Mouse (Mus musculus): ENCODE measurements around the gene Cbfb. TPM values are rescaled to one million over a fixed set of nuclear protein-coding genes. Genes with fewer than 3 reads are reported as not detected.
"Not testable (repeated sequence)": the region's sequence is repeated elsewhere in the genome, so short reads cannot be mapped to it uniquely, and the experiment has no call there.

Gene Cbfb
- polyA plus RNA-seq, 1 experiment from 2014 or later: 73.1 TPM

DNA sequence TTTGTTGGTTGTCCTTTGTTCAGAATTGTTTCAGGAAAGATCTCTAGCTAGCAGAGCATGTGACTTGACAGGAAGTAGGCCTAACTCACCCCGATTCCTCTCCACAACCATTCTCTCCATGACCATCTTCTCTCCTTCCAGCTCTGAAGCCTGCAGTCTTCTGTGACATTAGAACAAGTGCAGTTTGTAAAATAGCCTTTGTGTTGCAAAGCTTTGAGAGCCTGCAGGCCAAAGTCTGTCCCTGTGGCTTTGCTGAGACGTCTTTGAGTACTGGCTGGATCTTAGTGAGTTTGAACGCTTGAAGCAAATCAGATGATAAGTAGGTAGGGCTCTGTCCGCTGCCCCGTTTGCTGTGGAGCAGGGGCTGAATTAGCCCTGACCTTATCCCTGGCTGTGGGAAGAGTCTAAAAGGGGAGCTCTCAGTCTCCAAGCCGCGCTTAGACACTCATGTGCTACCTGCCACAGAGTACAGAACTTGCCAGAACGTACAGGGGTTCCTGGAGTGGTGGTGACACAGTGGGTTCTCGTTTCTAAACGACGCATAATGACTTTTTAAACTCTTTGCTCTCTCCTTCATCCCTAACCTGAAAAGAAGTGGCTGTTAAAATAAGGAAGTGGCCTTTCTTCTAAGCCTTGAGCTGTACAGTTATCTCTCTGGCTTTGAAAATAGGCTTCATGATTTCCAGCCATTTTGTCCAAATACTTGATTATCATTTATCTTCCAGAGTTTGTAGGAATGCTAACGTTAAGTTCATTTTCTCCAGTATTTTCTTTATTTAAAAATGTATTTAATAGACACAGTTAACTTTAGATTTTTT is 61.2 kb downstream of the Cbfb start:
- no peaks in the 10 kb centered on the region for H3K4me1 ChIP-seq
- H3K4me3 ChIP-seq: no peak overlapping the region
- peaks cover 9% of the 10 kb centered on the region; the same call in 1 of the 2 replicates for H3K36me3 ChIP-seq
- H3K4me2 ChIP-seq (replicated peaks): no peak overlapping the region
- no peak for ATAC-seq (ENCODE audit: low FRiP score, low read depth)
- H3K9ac ChIP-seq: no peak overlapping the region
- no peaks in the 10 kb centered on the region for H3K9me3 ChIP-seq
- H3K27ac ChIP-seq: no peak overlapping the region
- 89% methylated on average over 12 of the region's 12 CpGs for WGBS
- H3K27me3 ChIP-seq (replicated peaks): no peaks in the 10 kb centered on the region

DNA sequence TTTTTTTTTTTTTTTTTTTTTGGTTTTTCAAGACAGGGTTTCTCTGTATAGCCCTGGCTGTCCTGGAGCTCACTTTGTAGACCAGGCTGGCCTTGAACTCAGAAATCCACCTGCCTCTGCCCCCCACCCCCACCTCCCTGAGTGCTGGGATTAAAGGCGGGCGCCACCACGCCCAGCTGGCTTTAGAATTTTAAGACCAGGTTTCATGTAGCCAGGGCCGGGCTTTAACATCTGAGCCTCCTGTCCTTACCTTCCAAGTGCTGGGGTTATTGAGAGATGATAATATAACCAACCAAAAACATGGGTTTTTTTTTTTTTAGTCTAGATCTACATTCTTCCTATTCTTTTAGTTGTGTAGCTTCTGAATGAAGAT is 61.8 kb downstream of the Cbfb start:
- not testable (repeated sequence) for H3K36me3 ChIP-seq; H3K9me3 ChIP-seq; H3K9ac ChIP-seq; ATAC-seq (ENCODE audit: low FRiP score, low read depth); H3K4me2 ChIP-seq (replicated peaks); H3K27ac ChIP-seq; H3K4me3 ChIP-seq; H3K4me1 ChIP-seq; H3K27me3 ChIP-seq (replicated peaks)
- 89% methylated on average over 4 of the region's 4 CpGs for WGBS

DNA sequence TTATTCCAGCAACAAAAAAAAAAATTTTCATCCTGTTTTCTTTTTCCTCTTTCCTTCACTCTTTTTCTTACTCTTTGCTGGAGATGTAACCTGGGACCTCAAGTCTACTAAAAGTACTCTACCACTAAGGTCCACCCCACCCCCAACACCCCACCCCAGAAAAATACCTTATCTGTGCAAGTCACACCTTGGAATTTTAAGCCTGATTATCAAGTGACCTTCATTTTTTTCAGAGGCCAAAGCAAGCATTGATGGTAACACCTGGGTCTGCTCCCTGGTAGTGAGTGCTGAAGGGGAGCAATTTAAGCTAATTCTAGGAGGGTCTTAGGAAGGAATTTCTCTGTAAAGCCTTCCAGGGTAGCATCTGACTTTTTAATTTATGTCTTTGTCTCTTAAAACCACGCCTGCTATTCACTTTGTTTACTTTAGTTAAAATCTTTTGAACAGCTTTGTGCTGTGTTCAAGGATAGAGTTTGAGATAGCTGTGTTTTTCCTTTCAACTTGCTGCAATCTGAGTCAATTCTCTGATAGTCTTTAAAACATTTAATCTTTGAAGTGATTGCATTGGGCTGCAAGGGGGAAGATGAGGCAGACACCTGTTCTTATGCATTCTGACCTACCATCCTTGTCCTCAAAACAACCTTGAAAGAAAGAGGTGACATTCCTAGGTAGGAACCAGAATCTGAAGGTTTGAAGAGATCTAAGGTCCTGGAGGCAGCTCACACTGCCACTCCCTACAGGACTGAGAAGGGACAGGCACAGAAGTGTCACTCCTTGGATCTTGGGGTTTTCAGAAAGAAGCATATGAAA is 62.9 kb downstream of the Cbfb start:
- H3K4me1 ChIP-seq: no peaks in the 10 kb centered on the region
- no peaks in the 10 kb centered on the region for H3K9me3 ChIP-seq
- ATAC-seq (ENCODE audit: low FRiP score, low read depth): no peak
- 68% methylated on average over 1 of the region's 1 CpGs for WGBS
- H3K27ac ChIP-seq: no peak overlapping the region
- no peak overlapping the region for H3K4me3 ChIP-seq
- no peaks in the 10 kb centered on the region for H3K27me3 ChIP-seq (replicated peaks)
- H3K9ac ChIP-seq: no peak overlapping the region
- H3K4me2 ChIP-seq (replicated peaks): no peak overlapping the region
- H3K36me3 ChIP-seq: peaks cover 13% of the 10 kb centered on the region; the same call in 1 of the 2 replicates

DNA sequence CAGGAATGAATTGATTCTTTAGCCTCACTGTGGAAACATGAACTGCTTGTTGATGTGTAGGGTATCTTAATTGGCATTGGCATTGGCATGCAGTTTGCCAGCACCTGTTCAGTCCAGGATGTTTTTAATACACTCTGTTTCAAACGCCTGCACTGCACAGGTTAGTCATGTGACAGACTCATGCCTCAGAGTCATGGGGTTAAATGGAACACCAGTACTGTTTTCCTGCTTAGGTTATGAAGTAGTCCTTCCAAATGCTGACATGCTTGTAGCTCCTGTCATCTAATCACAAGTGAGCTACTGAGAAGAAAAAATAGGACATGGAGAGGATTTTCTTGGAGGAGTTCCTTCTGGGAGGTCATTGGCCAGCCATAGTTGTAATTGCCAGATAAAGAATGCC is 64.7 kb downstream of the Cbfb start:
- Histone ChIP-seq H3K27ac (no peak overlapping the region), H3K9me3 (no peaks in the 10 kb centered on the region), H3K4me2 (replicated peaks) (no peak overlapping the region), H3K36me3 (peaks cover 29% of the 10 kb centered on the region), H3K27me3 (replicated peaks) (no peaks in the 10 kb centered on the region), H3K9ac (no peak overlapping the region), H3K4me1 (no peaks in the 10 kb centered on the region), H3K4me3 (no peak overlapping the region)
- WGBS: 78% methylated on average over 1 of the region's 1 CpGs
- ATAC-seq (ENCODE audit: low FRiP score, low read depth): no peak

DNA sequence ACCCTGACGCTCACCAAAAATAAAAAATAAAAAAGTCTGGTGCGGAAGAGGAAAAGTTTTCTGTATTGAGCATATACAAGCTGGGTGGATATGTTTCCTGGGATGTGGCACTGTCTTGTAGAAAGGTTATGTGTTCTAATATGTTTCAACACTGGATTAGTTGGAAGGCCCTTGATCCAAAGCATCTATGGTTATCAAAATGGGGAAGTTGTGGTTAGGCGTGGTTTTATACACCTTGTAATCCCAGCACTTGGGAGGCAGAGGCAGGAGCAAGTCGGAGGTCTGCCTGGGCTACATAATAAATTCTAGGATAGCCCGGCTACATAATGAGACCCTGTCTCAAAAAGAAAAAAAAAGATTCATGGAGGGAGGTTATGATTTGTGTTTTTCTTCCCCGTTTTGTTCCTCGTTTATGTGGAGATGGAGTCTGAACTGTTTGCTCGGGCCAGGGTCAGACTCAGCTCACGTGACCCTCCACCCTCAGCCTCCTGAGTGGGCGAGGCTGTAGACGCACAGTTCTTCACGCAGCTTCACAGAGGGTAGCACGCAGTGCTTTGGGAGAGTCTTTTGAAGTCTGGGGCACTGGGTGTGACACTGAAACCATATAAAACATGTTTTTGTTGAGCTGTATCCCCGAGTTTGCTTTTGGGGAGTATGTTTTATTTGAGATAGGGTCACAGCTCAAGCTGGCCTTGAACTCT is 67.1 kb downstream of the Cbfb start:
- Histone ChIP-seq H3K36me3 (peaks cover 46% of the 10 kb centered on the region), H3K4me1 (no peaks in the 10 kb centered on the region), H3K9ac (no peak overlapping the region), H3K27ac (no peak overlapping the region), H3K9me3 (no peaks in the 10 kb centered on the region), H3K27me3 (replicated peaks) (no peaks in the 10 kb centered on the region), H3K4me3 (no peak overlapping the region), H3K4me2 (replicated peaks) (no peak overlapping the region)
- ATAC-seq (ENCODE audit: low FRiP score, low read depth): no peak
- WGBS: 93% methylated on average over 14 of the region's 14 CpGs

DNA sequence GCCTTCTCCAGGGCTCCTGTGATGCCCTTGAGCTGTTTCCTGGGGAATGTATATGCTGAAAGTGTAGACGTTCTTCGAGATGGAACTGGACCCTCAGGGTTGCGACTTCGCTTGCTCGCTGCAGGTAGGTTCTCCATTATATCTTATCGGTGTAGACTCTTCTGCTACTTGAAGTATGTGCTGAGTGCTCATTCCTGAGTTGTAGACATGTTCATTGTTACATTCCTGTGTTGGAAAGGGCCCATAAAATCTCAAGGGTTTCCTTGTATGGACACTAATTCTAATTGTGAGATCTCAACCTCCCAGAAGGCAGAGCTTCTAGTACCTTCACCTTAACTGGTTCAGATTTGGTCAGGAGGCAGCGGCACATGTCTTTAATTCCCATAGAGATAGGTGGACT is 70.5 kb downstream of the Cbfb start:
- H3K9me3 ChIP-seq: no peaks in the 10 kb centered on the region

DNA sequence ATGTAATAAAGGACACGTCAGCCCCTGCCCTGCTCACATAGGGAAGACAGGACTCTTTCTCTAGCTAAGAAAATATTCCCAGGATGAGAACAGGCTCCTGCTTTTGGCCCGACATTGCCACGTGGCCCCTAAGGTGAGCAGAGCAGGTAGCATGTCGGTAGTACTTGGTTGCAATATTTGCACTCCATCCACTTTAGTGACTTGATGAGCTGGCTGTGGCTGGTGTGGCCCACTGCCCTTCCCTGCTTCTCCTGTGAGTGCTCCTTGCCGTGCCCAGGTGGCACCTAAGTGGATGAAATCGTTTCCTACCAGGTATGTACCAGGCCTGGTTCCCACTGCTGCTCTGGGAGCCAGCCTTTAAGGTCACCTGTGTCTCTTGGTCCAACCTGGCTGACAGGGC is 81.5 kb downstream of the Cbfb start:
- H3K36me3 ChIP-seq: peaks cover 43% of the 10 kb centered on the region
- H3K4me3 ChIP-seq: no peak overlapping the region
- 92% methylated on average over 6 of the region's 6 CpGs for WGBS
- no peaks in the 10 kb centered on the region for H3K9me3 ChIP-seq
- ATAC-seq (ENCODE audit: low FRiP score, low read depth): no peak
- no peak overlapping the region for H3K27ac ChIP-seq
- H3K27me3 ChIP-seq (replicated peaks): peaks cover 23% of the 10 kb centered on the region
- H3K4me1 ChIP-seq: peaks cover 11% of the 10 kb centered on the region
- H3K4me2 ChIP-seq (replicated peaks): no peak overlapping the region
- H3K9ac ChIP-seq: no peak overlapping the region

More for the DNA sequence above, 70.5 kb downstream of the Cbfb start:
- no peaks in the 10 kb centered on the region for H3K4me1 ChIP-seq
- no peak overlapping the region for H3K4me3 ChIP-seq
- no peak overlapping the region for H3K9ac ChIP-seq
- no peak overlapping the region for H3K27ac ChIP-seq
- no peak overlapping the region for H3K4me2 ChIP-seq (replicated peaks)
- no peak for ATAC-seq (ENCODE audit: low FRiP score, low read depth)
- H3K36me3 ChIP-seq: peaks cover 45% of the 10 kb centered on the region
- WGBS: 95% methylated on average over 7 of the region's 7 CpGs
- no peaks in the 10 kb centered on the region for H3K27me3 ChIP-seq (replicated peaks)

DNA sequence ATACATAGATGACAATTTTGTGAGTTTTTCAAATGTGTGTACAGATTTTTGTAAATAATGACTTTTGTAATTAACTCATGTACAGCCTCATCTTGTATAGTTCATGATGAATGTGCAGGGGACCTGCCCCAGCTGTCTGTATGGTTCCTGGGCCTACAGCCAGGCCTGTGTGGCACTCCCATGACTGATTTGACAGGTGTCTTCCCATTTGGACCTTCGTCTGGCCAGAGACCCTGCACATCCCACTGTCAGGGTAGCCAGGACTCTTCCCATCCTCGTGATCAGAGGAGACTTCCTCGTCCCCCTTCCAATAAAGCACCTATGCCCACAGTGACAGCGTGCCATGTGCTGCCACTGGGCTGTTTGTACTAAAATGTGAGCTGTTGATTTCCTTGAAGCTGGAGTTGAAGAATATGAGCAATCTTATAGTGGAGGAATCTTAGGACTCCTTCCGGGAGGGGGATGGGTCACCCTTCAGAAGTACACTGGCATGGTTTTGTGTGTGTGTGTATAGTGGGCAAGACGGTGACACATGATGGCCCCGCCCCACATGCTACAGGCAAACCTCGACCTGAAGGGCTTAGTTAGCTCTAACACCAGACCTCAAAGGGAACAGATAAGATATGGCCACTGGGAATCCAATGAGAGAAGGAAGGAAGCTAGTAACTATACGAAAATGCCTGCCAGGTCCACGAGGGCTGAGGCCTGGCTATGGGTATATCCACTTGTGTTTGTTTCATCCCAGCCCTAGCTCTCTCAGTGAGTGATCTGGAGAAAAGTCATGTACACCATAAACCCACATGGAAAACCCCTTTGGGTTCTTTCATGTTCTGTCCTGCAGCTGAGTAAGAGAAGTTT is 82.4 kb downstream of the Cbfb start:
- no peak for ATAC-seq (ENCODE audit: low FRiP score, low read depth)
- Histone ChIP-seq H3K36me3 (peaks cover 43% of the 10 kb centered on the region), H3K9me3 (no peaks in the 10 kb centered on the region), H3K27ac (no peak overlapping the region), H3K4me2 (replicated peaks) (no peak overlapping the region), H3K9ac (no peak overlapping the region), H3K4me3 (no peak overlapping the region), H3K4me1 (peaks cover 11% of the 10 kb centered on the region), H3K27me3 (replicated peaks) (peaks cover 31% of the 10 kb centered on the region)
- 91% methylated on average over 10 of the region's 10 CpGs for WGBS

DNA sequence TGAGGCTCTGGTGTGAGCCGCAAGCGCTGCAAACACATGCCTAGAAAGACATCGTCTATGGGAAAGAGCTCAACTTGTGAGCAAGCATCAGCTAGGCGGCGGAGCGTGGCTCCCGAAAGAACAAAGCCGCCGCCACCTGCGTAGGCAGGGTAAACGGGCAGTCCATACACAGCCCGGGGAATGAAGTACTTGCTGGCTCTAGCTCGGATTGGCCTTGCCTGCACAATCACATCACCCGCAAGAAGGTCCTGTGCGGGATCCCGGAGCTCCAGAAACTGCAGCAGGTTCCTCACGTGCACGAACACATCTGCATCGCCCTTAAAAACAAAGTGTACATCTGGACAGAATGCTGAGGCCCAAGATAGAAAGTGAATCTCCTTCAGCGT is 83.3 kb downstream of the Cbfb start:
- peak; percentile 55 for ATAC-seq (ENCODE audit: low FRiP score, low read depth)
- Histone ChIP-seq H3K4me3 (peak overlapping the region; percentile 56; the same call in 1 of the 2 replicates), H3K9ac (no peak overlapping the region), H3K27ac (no peak overlapping the region), H3K27me3 (replicated peaks) (peaks cover 39% of the 10 kb centered on the region), H3K36me3 (peaks cover 36% of the 10 kb centered on the region), H3K4me1 (peaks cover 13% of the 10 kb centered on the region), H3K9me3 (no peaks in the 10 kb centered on the region), H3K4me2 (replicated peaks) (peak overlapping the region; percentile 99)
- WGBS: 34% methylated on average over 20 of the region's 20 CpGs

DNA sequence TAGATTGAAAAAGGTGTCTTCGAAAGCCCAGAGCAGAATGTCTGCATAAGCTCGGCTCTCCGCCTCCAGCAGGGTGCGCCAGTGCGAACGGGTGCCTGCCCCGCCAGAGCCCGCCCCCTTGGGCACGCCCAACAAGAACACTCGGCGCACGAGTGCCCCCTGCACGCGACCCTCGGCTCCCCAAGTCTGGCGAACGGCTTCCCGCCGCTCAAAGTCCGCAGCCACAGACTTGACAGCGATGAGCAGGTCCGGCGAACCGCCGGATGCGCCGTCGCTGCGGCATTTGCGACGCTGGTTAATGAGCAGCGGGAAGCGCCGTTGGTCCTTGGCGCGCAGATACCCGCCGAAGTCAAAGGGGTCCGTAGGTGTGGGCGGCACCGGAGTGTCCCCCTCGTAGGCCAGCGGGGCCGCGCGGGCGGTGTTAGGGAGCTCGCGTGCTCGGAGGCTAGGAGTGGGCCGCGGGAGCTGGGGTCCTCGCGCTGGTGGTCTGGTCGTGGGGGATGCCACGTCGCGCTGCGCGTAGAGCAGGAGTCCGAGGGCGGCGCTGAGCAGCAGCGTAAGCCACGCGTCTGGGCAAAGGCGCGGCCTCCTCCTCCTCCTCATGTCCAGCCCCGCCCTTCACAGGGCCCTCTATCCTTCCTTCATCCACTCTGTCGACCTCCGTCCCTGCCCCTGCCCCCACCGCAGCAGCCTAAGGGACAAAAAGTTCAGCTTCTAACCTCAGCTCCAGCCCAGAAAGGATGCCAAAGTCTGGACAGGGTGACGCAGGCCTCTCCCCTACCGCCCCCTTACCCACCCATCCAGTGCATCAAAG is 83.9 kb downstream of the Cbfb start:
- ATAC-seq (ENCODE audit: low FRiP score, low read depth): peak; percentile 75
- no peak overlapping the region for H3K27ac ChIP-seq

DNA sequence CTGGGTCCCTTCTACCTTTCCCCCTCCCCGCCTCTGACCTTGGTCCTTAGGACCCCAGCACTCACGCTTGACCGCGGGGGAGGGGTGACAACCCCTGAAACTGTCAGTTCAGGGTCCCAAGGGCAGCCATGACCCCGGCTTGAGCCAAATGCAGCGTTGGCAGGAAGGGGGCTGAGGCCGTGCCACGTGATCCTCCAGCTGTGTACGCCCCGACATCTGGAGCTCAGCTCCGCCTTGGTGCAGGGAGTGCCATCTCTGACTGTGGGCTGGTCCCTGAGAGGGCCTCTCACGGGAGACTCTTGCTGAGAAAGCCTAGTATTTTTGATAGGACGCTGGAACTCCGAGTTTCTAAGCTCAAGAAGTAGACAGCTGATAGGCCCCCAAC is 84.5 kb downstream of the Cbfb start, which contains the start of gene B3gnt9:
Gene B3gnt9, minus strand, starts transcription at position 188 of the 385 bp plus-strand sequence.
- no peak within 1 kb of the TSS for H3K27ac ChIP-seq
- H3K9me3 ChIP-seq: no peaks in the 10 kb centered on the region
- H3K4me3 ChIP-seq: peak within 1 kb of the TSS; percentile 56
- H3K4me1 ChIP-seq: peaks cover 24% of the 10 kb centered on the region
- peaks cover 25% of the 10 kb centered on the region for H3K36me3 ChIP-seq
- ATAC-seq (ENCODE audit: low FRiP score, low read depth): no peak; the same call in 1 of the 2 replicates
- 2% methylated on average over 14 of the region's 14 CpGs for WGBS
- H3K4me2 ChIP-seq (replicated peaks): peak within 1 kb of the TSS; percentile 99
- peak within 1 kb of the TSS; percentile 64 for H3K9ac ChIP-seq
- peaks cover 51% of the 10 kb centered on the region for H3K27me3 ChIP-seq (replicated peaks)

More for the DNA sequence above, 83.9 kb downstream of the Cbfb start:
- peaks cover 31% of the 10 kb centered on the region for H3K36me3 ChIP-seq
- H3K27me3 ChIP-seq (replicated peaks): peaks cover 45% of the 10 kb centered on the region
- peak overlapping the region; percentile 64 for H3K9ac ChIP-seq
- H3K4me2 ChIP-seq (replicated peaks): peak overlapping the region; percentile 99
- no peaks in the 10 kb centered on the region for H3K9me3 ChIP-seq
- WGBS: under 1% methylated on average over 74 of the region's 74 CpGs
- H3K4me1 ChIP-seq: peaks cover 19% of the 10 kb centered on the region
- peak overlapping the region; percentile 56 for H3K4me3 ChIP-seq

Measured in neural tube, embryonic 12.5 days (tissue).